Mouse (Mus musculus): ENCODE data around the gene Vcp.

The Vcp gene

GRCm38 (mm10) chr4:42999451-43000140 is 711 bp downstream of the Vcp start:
- in situ Hi-C loops (cut with MboI, MseI): loop anchor here (10.0 to 25.0 kb wide), 3 partner anchors 438 to 1855 kb away; partner anchors contain the start of genes Creb3 (in 1 of the 2), Fam166b (in 1 of the 2), Tesk1 (in 1 of the 2) and Tln1 (in 1 of the 2)

GRCm38 (mm10) chr4:42998022-42998421 is 2.3 kb downstream of the Vcp start:
- in situ Hi-C loops (cut with MboI, MseI): loop anchor here in 1 of 2 experiments (10.0 kb wide), 1 partner anchor 1853 kb away; no protein-coding TSS in a partner anchor

GRCm38 (mm10) chr4:42988296-42988695 is 12.0 kb downstream of the Vcp start:
- in situ Hi-C loops (cut with MboI, MseI): loop anchor here in 1 of 2 experiments (10.0 kb wide), 1 partner anchor 1983 kb away; no protein-coding TSS in a partner anchor

- in situ Hi-C loops (cut with MboI, MseI): loop anchor here in 1 of 2 experiments (10.0 kb wide), 1 partner anchor 1976 kb away; no protein-coding TSS in a partner anchor
Measured at GRCm38 (mm10) chr4:42980467-42980866, 19.8 kb downstream of the Vcp start.

- in situ Hi-C loops (cut with MboI, MseI): no loop called here
Measured at GRCm38 (mm10) chr4:42978062-42978461, 22.2 kb downstream of the Vcp start.

GRCm38 (mm10) chr4:42973868-42974267 is 26.4 kb downstream of the Vcp start:
- in situ Hi-C loops (cut with MboI, MseI): loop anchor here in 1 of 2 experiments (5.0 kb wide), 1 partner anchor 102 kb away; the partner anchor contains the start of gene Fam205c

GRCm38 (mm10) chr4:42972952-42973351 is 27.4 kb downstream of the Vcp start:
- in situ Hi-C loops (cut with MboI, MseI): loop anchor here in 1 of 2 experiments (5.0 kb wide), 1 partner anchor 101 kb away; the partner anchor contains the start of gene Fam205c

- in situ Hi-C loops (cut with MboI, MseI): no loop called here
Measured at GRCm38 (mm10) chr4:42969304-42969703, 31.0 kb downstream of the Vcp start, which contains the start of gene 1700022I11Rik. TSS of gene 1700022I11Rik (plus strand) at chr4:42969604.

- in situ Hi-C loops (cut with MboI, MseI): no loop called here
Measured at GRCm38 (mm10) chr4:42965039-42965719, 35.1 kb downstream of the Vcp start.

- in situ Hi-C loops (cut with MboI, MseI): loop anchor here in 1 of 2 experiments (5.0 kb wide), 1 partner anchor 91 kb away; the partner anchor contains the start of gene Fam205c
Measured at GRCm38 (mm10) chr4:42963480-42963879, 36.8 kb downstream of the Vcp start.

GRCm38 (mm10) chr4:42961592-42961991 is 38.7 kb downstream of the Vcp start:
- in situ Hi-C loops (cut with MboI, MseI): loop anchor here in 1 of 2 experiments (5.0 kb wide), 1 partner anchor 89 kb away; the partner anchor contains the start of gene Fam205c

- in situ Hi-C loops (cut with MboI, MseI): loop anchor here in 1 of 2 experiments (5.0 kb wide), 1 partner anchor 83 kb away; no protein-coding TSS in a partner anchor
Measured at GRCm38 (mm10) chr4:42959382-42959781, 40.9 kb downstream of the Vcp start.

GRCm38 (mm10) chr4:42958942-42959341 is 41.4 kb downstream of the Vcp start:
- in situ Hi-C loops (cut with MboI, MseI): loop anchor here in 1 of 2 experiments (5.0 kb wide), 1 partner anchor 83 kb away; no protein-coding TSS in a partner anchor

GRCm38 (mm10) chr4:42957979-42958378 is 42.3 kb downstream of the Vcp start:
- in situ Hi-C loops (cut with MboI, MseI): loop anchor here in 1 of 2 experiments (5.0 kb wide), 1 partner anchor 84 kb away; no protein-coding TSS in a partner anchor

- in situ Hi-C loops (cut with MboI, MseI): loop anchor here in 1 of 2 experiments (5.0 kb wide), 1 partner anchor 85 kb away; no protein-coding TSS in a partner anchor
Measured at GRCm38 (mm10) chr4:42957306-42957705, 43.0 kb downstream of the Vcp start.

GRCm38 (mm10) chr4:42956581-42956980 is 43.7 kb downstream of the Vcp start:
- in situ Hi-C loops (cut with MboI, MseI): loop anchor here in 1 of 2 experiments (5.0 kb wide), 1 partner anchor 86 kb away; no protein-coding TSS in a partner anchor

GRCm38 (mm10) chr4:42955200-42955599 is 45.1 kb downstream of the Vcp start:
- in situ Hi-C loops (cut with MboI, MseI): loop anchor here in 1 of 2 experiments (5.0 kb wide), 1 partner anchor 87 kb away; no protein-coding TSS in a partner anchor

- in situ Hi-C loops (cut with MboI, MseI): no loop called here
Measured at GRCm38 (mm10) chr4:42954297-42954696, 46.0 kb downstream of the Vcp start.

- in situ Hi-C loops (cut with MboI, MseI): no loop called here
Measured at GRCm38 (mm10) chr4:42953435-42954094, 46.7 kb downstream of the Vcp start.

- in situ Hi-C loops (cut with MboI, MseI): no loop called here
Measured at GRCm38 (mm10) chr4:42952563-42952962, 47.7 kb downstream of the Vcp start.
